ENCODE assay signal across 11 mouse cellular contexts in genomic region chr5:103620301-103620973, GRCm38 (mm10). TPM values are rescaled to one million over a fixed set of nuclear protein-coding genes. Genes with fewer than 3 reads are reported as not detected.
DNase-seq lines count a peak whose midpoint lies in the region; ATAC-seq and TF ChIP-seq lines count a peak whose summit lies in the region.
"Had no signal": no experiment of that assay in that cellular context is flagged by ENCODE, and none has a peak within 500 bp of the region (broad histone marks: within the 10 kb centered on the region; RNA-seq: fewer than 3 reads in every experiment).

No protein-coding gene starts in this region.

- TF ChIP-seq CTCF in stomach, postnatal 0 days (IDR thresholded peaks at IDR 0.05; ENCODE audit: low read depth): no peak
- no peak for TF ChIP-seq CTCF in left cerebral cortex, adult 2 months (IDR thresholded peaks at IDR 0.05)

- intact Hi-C loops in left cerebral cortex, adult 2 months (cut with DNase I): no loop called here

- no peaks in the 10 kb centered on the region for H3K36me3 ChIP-seq in limb, embryonic 14.5 days (ENCODE audit: control insufficient read depth, insufficient read depth, low read length)
- H3K36me3 ChIP-seq in stomach, postnatal 0 days (ENCODE audit: control insufficient read depth, insufficient read depth, low read length): no peaks in the 10 kb centered on the region

- DNase-seq in adrenal gland, postnatal 10 days: peak; percentile 34
- no peak for DNase-seq in adrenal gland, adult 8-10 months
- DNase-seq in urinary bladder, postnatal 14 days (ENCODE audit: low spot score): peak; percentile 57
- no peak for DNase-seq in urinary bladder, adult 2 months (ENCODE audit: low spot score)
- peak; percentile 56 for DNase-seq in limb, embryonic 14.5 days (ENCODE audit: low spot score)
- DNase-seq in stomach, postnatal 0 days (ENCODE audit: low spot score): peak; percentile 37
- no peak for DNase-seq in left cerebral cortex, adult 11 months (ENCODE audit: low spot score)
- DNase-seq in left cerebral cortex, adult 2 months (ENCODE audit: extremely low spot score in 1 of 2, low spot score in 2 of 2): no peak
- DNase-seq: cerebellum, adult 18-20 months had no signal

- no peak overlapping the region for H3K4me2 ChIP-seq in limb, embryonic 14.5 days (replicated peaks; ENCODE audit: low read depth, low read length, severe bottlenecking)
- no peak overlapping the region for H3K4me2 ChIP-seq in stomach, postnatal 0 days (replicated peaks; ENCODE audit: low read depth)

- H3K27me3 ChIP-seq in limb, embryonic 14.5 days (ENCODE audit: control insufficient read depth, insufficient read depth, low read length): no peaks in the 10 kb centered on the region
- H3K27me3 ChIP-seq in stomach, postnatal 0 days (ENCODE audit: control insufficient read depth, insufficient read depth, low read length): no peaks in the 10 kb centered on the region

- H3K4me1 ChIP-seq in limb, embryonic 14.5 days (ENCODE audit: control insufficient read depth, insufficient read depth, low read length): peaks cover 6% of the 10 kb centered on the region
- H3K4me1 ChIP-seq in stomach, postnatal 0 days (replicated peaks; ENCODE audit: control insufficient read depth, insufficient read depth): no peaks in the 10 kb centered on the region

- peak; percentile 91 for TF ChIP-seq EP300 in stomach, postnatal 0 days (optimal IDR thresholded peaks at IDR 0.05)

- WGBS in limb, embryonic 14.5 days: 52% methylated on average over 12 of the region's 12 CpGs
- WGBS in stomach, postnatal 0 days: 33% methylated on average over 12 of the region's 12 CpGs

- TF ChIP-seq POLR2A in limb, embryonic 14.5 days (IDR thresholded peaks at IDR 0.05; ENCODE audit: borderline replicate concordance, extremely low read depth, insufficient read depth, insufficient read length): no peak

- H3K27ac ChIP-seq in limb, embryonic 14.5 days (replicated peaks; ENCODE audit: low read depth, low read length): 0 out of 2 replicates have a peak overlapping the region, but pooled peaks have one; percentile 55
- peak overlapping the region; percentile 75 for H3K27ac ChIP-seq in stomach, postnatal 0 days (replicated peaks)
- H3K27ac ChIP-seq in left cerebral cortex, adult 2 months: no peak overlapping the region

- H3K9me3 ChIP-seq in limb, embryonic 14.5 days (ENCODE audit: control insufficient read depth, low read length): no peaks in the 10 kb centered on the region
- no peaks in the 10 kb centered on the region for H3K9me3 ChIP-seq in stomach, postnatal 0 days (ENCODE audit: control insufficient read depth, low read length)

- ATAC-seq in limb, embryonic 14.5 days (ENCODE audit: low FRiP score, low read depth): no peak
- ATAC-seq in stomach, postnatal 0 days (ENCODE audit: low FRiP score, low TSS enrichment): peak; percentile 78
- ATAC-seq: forebrain, embryonic 16.5 days had no signal

- no peak overlapping the region for H3K4me3 ChIP-seq in limb, embryonic 14.5 days (replicated peaks; ENCODE audit: low read length)
- H3K4me3 ChIP-seq in stomach, postnatal 0 days (ENCODE audit: low read depth, low read length): no peak overlapping the region
- no peak overlapping the region for H3K4me3 ChIP-seq in left cerebral cortex, adult 2 months

- no peak overlapping the region for H3K9ac ChIP-seq in limb, embryonic 14.5 days (ENCODE audit: low read depth, low read length, severe bottlenecking)
- no peak overlapping the region for H3K9ac ChIP-seq in stomach, postnatal 0 days (ENCODE audit: low read length)

RNA-seq across cellular contexts. Expression of gene Slc10a6, which starts 8.8 kb away (rescaled TPM):
- 1 to 10 TPM; 1.6 to 2.5 TPM for total RNA-seq in adrenal gland, postnatal 10 days (2021)
- total RNA-seq in adrenal gland, adult 8-10 months (2022): 1 to 10 TPM; 1.2 to 3.6 (median 1.9) TPM
- polyA plus RNA-seq in urinary bladder, adult 2 months (2012; rRNA removed): 7.5 and 7.9 TPM in 2 replicates
- polyA plus RNA-seq in limb, embryonic 14.5 days (2012; rRNA removed): 0.45 and 0.47 TPM in 2 replicates
- polyA plus RNA-seq in limb, embryonic 14.5 days (2014; fragmentation: Nextera tagmentation; extraction: Ambion mirVana): 0.82 and 0.89 TPM in 2 replicates
- 30.7 and 31.8 TPM in 2 replicates for polyA plus RNA-seq in stomach, postnatal 0 days (2015; fragmentation: Nextera tagmentation; extraction: Ambion mirVana)
- total RNA-seq in left cerebral cortex, adult 2 months (2021): under 1 TPM in 1 of 2 experiments, not detected in 1; 0.21 TPM
- total RNA-seq: layer of hippocampus, adult 18-20 months had no signal
- polyA plus RNA-seq: forebrain, embryonic 16.5 days had no signal

RNA-seq across cellular contexts. Expression of gene 1700016H13Rik, which starts 35.4 kb away (rescaled TPM):
- not detected for total RNA-seq in adrenal gland, postnatal 10 days (2021)
- total RNA-seq in adrenal gland, adult 8-10 months (2022): not detected
- 0.24 and 0.43 TPM in 2 replicates for polyA plus RNA-seq in urinary bladder, adult 2 months (2012; rRNA removed)
- 0.21 TPM in 1 of 2 replicates, not detected in the other for polyA plus RNA-seq in limb, embryonic 14.5 days (2012; rRNA removed)
- 0.14 and 0.22 TPM in 2 replicates for polyA plus RNA-seq in limb, embryonic 14.5 days (2014; fragmentation: Nextera tagmentation; extraction: Ambion mirVana)
- polyA plus RNA-seq in stomach, postnatal 0 days (2015; fragmentation: Nextera tagmentation; extraction: Ambion mirVana): 0.34 and 0.35 TPM in 2 replicates
- total RNA-seq in left cerebral cortex, adult 2 months (2021): not detected
- total RNA-seq: layer of hippocampus, adult 18-20 months had no signal

Comparison
In these comparisons a context has a peak if more than half of its experiments do, and no peak if none do; other contexts are left out.
1. DNase-seq: peak in adrenal gland, postnatal 10 days (single experiment), urinary bladder, postnatal 14 days (single experiment), limb, embryonic 14.5 days (single experiment) and stomach, postnatal 0 days (single experiment); none in adrenal gland, adult 8-10 months (single experiment), urinary bladder, adult 2 months (single experiment), left cerebral cortex, adult 11 months (single experiment) and left cerebral cortex, adult 2 months (0 of 2).